Mouse (Mus musculus): Measurements from ENCODE around the gene Zbtb20.

Zbtb20 gene

GRCm38 (mm10) chr16:43300420-43300819, 424.7 kb downstream of the Zbtb20 start:
- DNase-seq (ENCODE audit: low spot score in 2 of 2) = no peak

GRCm38 (mm10) chr16:43302171-43302570, 426.5 kb downstream of the Zbtb20 start:
- DNase-seq (ENCODE audit: low spot score in 2 of 2) = no peak

GRCm38 (mm10) chr16:43303245-43304197, 427.8 kb downstream of the Zbtb20 start:
- DNase-seq (ENCODE audit: low spot score in 2 of 2) = no peak

GRCm38 (mm10) chr16:43309968-43310431, 434.3 kb downstream of the Zbtb20 start:
- no peak for DNase-seq (ENCODE audit: low spot score in 2 of 2)

- DNase-seq (ENCODE audit: low spot score in 2 of 2) = no peak
Observed at GRCm38 (mm10) chr16:43324009-43324408, 448.3 kb downstream of the Zbtb20 start.

GRCm38 (mm10) chr16:43328221-43328620, 452.5 kb downstream of the Zbtb20 start:
- DNase-seq (ENCODE audit: low spot score in 2 of 2) = no peak

GRCm38 (mm10) chr16:43330206-43330605, 454.5 kb downstream of the Zbtb20 start:
- DNase-seq (ENCODE audit: low spot score in 2 of 2) = no peak

GRCm38 (mm10) chr16:43331440-43331839, 455.8 kb downstream of the Zbtb20 start:
- no peak for DNase-seq (ENCODE audit: low spot score in 2 of 2)

- DNase-seq (ENCODE audit: low spot score in 2 of 2) = no peak
Observed at GRCm38 (mm10) chr16:43332734-43333133, 457.1 kb downstream of the Zbtb20 start.

GRCm38 (mm10) chr16:43333265-43333664, 457.6 kb downstream of the Zbtb20 start:
- no peak for DNase-seq (ENCODE audit: low spot score in 2 of 2)

GRCm38 (mm10) chr16:43334411-43335150, 458.9 kb downstream of the Zbtb20 start:
- no peak for DNase-seq (ENCODE audit: low spot score in 2 of 2)

- no peak for DNase-seq (ENCODE audit: low spot score in 2 of 2)
Observed at GRCm38 (mm10) chr16:43335151-43335823, 459.6 kb downstream of the Zbtb20 start.

- DNase-seq (ENCODE audit: low spot score in 2 of 2) = no peak
Observed at GRCm38 (mm10) chr16:43335824-43336215, 460.1 kb downstream of the Zbtb20 start.

- DNase-seq (ENCODE audit: low spot score in 2 of 2) = no peak
Observed at GRCm38 (mm10) chr16:43340712-43341111, 465.0 kb downstream of the Zbtb20 start.

GRCm38 (mm10) chr16:43341916-43342455, 466.3 kb downstream of the Zbtb20 start:
- no peak for DNase-seq (ENCODE audit: low spot score in 2 of 2)

GRCm38 (mm10) chr16:43346094-43346493, 470.4 kb downstream of the Zbtb20 start:
- DNase-seq (ENCODE audit: low spot score in 2 of 2) = no peak

- no peak for DNase-seq (ENCODE audit: low spot score in 2 of 2)
Observed at GRCm38 (mm10) chr16:43355776-43356645, 480.3 kb downstream of the Zbtb20 start.

GRCm38 (mm10) chr16:43359546-43359945, 483.9 kb downstream of the Zbtb20 start:
- no peak for DNase-seq (ENCODE audit: low spot score in 2 of 2)

- no peak for DNase-seq (ENCODE audit: low spot score in 2 of 2)
Observed at GRCm38 (mm10) chr16:43360112-43360511, 484.4 kb downstream of the Zbtb20 start.

GRCm38 (mm10) chr16:43360838-43361480, 485.3 kb downstream of the Zbtb20 start:
- DNase-seq (ENCODE audit: low spot score in 2 of 2) = no peak

Measured in thymus, postnatal 10 days (tissue).